Mouse (Mus musculus) brain, embryonic 14.5 days (tissue): ENCODE data around the gene Dlgap4.

ENCODE experiments used
- CTCF ChIP-seq: fragments of 200-500 bp; IDR thresholded peaks from 2 replicates; pipeline ENCODE4 v1.5.1; 2012; ENCODE audit warnings: inconsistent platforms, mild to moderate bottlenecking, moderate library complexity, borderline replicate concordance; ENCODE audit not compliant: insufficient read depth, insufficient read length; ENCODE audit errors: extremely low read depth
- POLR2A ChIP-seq: fragments of 200-500 bp; IDR thresholded peaks from 2 replicates; pipeline ENCODE4 v1.6.1; 2012; ENCODE audit warnings: mild to moderate bottlenecking, inconsistent platforms, borderline replicate concordance; ENCODE audit not compliant: poor library complexity, insufficient read depth, insufficient read length, severe bottlenecking; ENCODE audit errors: extremely low read depth

GRCm38 (mm10) chr2:156749687-156750086 lies 136.2 kb downstream of the Dlgap4 start:
- TF ChIP-seq CTCF (no peak), POLR2A (no peak)
